In genomic region chr4:74251348-74252244, GRCm38 (mm10) we compare ENCODE assay signal across 8 mouse cellular contexts. TPM values are rescaled to one million over a fixed set of nuclear protein-coding genes. Genes with fewer than 3 reads are reported as not detected.
DNase-seq lines count a peak whose midpoint lies in the region; ATAC-seq lines count a peak whose summit lies in the region.

No protein-coding gene starts in this region.

- no peaks in the 10 kb centered on the region for H3K27me3 ChIP-seq in heart, embryonic 14.5 days (ENCODE audit: control insufficient read depth, insufficient read depth, low read length)
- H3K27me3 ChIP-seq in liver, embryonic 13.5 days: no peaks in the 10 kb centered on the region
- H3K27me3 ChIP-seq in stomach, embryonic 16.5 days (ENCODE audit: control insufficient read depth, insufficient read depth, low read length): no peaks in the 10 kb centered on the region

- under 1% methylated on average over 63 of the region's 68 CpGs for whole genome bisulfite sequencing in heart, embryonic 14.5 days
- under 1% methylated on average over 68 of the region's 68 CpGs for WGBS in liver, embryonic 13.5 days (ENCODE audit: insufficient replicate concordance)
- WGBS in stomach, embryonic 16.5 days: under 1% methylated on average over 68 of the region's 68 CpGs

- H3K36me3 ChIP-seq in heart, embryonic 14.5 days (ENCODE audit: control insufficient read depth, insufficient read depth, low read length): no peaks in the 10 kb centered on the region
- no peaks in the 10 kb centered on the region for H3K36me3 ChIP-seq in liver, embryonic 13.5 days
- H3K36me3 ChIP-seq in stomach, embryonic 16.5 days (ENCODE audit: control insufficient read depth, insufficient read depth, low read length): no peaks in the 10 kb centered on the region

- ATAC-seq in CD4-positive, CD25-positive, alpha-beta regulatory T cell, adult 4 months: peak; percentile 90
- ATAC-seq in heart, embryonic 14.5 days (ENCODE audit: insufficient number of reproducible peaks, insufficient read depth, low FRiP score, low read depth): peak; percentile 97
- peak; percentile 98 for ATAC-seq in liver, embryonic 13.5 days (ENCODE audit: low read depth)
- peak; percentile 98 for ATAC-seq in stomach, embryonic 16.5 days (ENCODE audit: insufficient read depth, low FRiP score)

- no peaks in the 10 kb centered on the region for H3K9me3 ChIP-seq in heart, embryonic 14.5 days (ENCODE audit: control insufficient read depth, low read length)
- H3K9me3 ChIP-seq in liver, embryonic 13.5 days (replicated peaks): no peaks in the 10 kb centered on the region
- no peaks in the 10 kb centered on the region for H3K9me3 ChIP-seq in stomach, embryonic 16.5 days (replicated peaks; ENCODE audit: control insufficient read depth, low read length)

- H3K27ac ChIP-seq in heart, embryonic 14.5 days (replicated peaks in 1 of 2; ENCODE audit: control insufficient read depth in 1 of 2, insufficient read depth in 1 of 2, low read depth in 2 of 2, low read length in 2 of 2): peak overlapping the region; percentile 82 to 89
- peak overlapping the region; percentile 70 for H3K27ac ChIP-seq in liver, embryonic 13.5 days
- peak overlapping the region; percentile 90 for H3K27ac ChIP-seq in stomach, embryonic 16.5 days (ENCODE audit: low read length)

- peaks cover 0 to 8% of the 10 kb centered on the region in 2 experiments; a peak in 3 of 4 replicates for H3K4me1 ChIP-seq in heart, embryonic 14.5 days (ENCODE audit: control insufficient read depth in 2 of 2, insufficient read depth in 2 of 2, low read length in 2 of 2)
- H3K4me1 ChIP-seq in liver, embryonic 13.5 days (replicated peaks): peaks cover 20% of the 10 kb centered on the region
- 0 out of 2 replicates have a peak, but pooled peaks cover 4% of the 10 kb centered on the region for H3K4me1 ChIP-seq in stomach, embryonic 16.5 days (ENCODE audit: control insufficient read depth, insufficient read depth, low read length)

- H3K4me3 ChIP-seq in heart, embryonic 14.5 days (ENCODE audit: control insufficient read depth in 1 of 2, insufficient read depth in 1 of 2, low read depth in 1 of 2, low read length in 2 of 2): peak overlapping the region; percentile 74 to 95
- H3K4me3 ChIP-seq in liver, embryonic 13.5 days (replicated peaks): peak overlapping the region; percentile 83
- peak overlapping the region; percentile 92 for H3K4me3 ChIP-seq in stomach, embryonic 16.5 days (replicated peaks; ENCODE audit: low read length)

- DNase-seq in c-Kit-negative CD71-positive TER-119-positive erythroid progenitor cells, embryonic 14.5 days (ENCODE audit: low read depth, low spot score): peak; percentile 80
- DNase-seq in fibroblast of lung, adult 2 months (ENCODE audit: low read depth): peak; percentile 88
- peak; percentile 98 for DNase-seq in kidney, postnatal 14 days
- DNase-seq in liver, embryonic 13.5 days: peak; percentile 92
- peak; percentile 94 for DNase-seq in neural tube, embryonic 10.5 days (ENCODE audit: extremely low spot score, low spot score)

- peak overlapping the region; percentile 73 for H3K4me2 ChIP-seq in heart, embryonic 14.5 days (ENCODE audit: low read length)
- H3K4me2 ChIP-seq in liver, embryonic 13.5 days: peak overlapping the region; percentile 86
- peak overlapping the region; percentile 74 for H3K4me2 ChIP-seq in stomach, embryonic 16.5 days (ENCODE audit: low read depth, low read length)

- H3K9ac ChIP-seq in heart, embryonic 14.5 days (ENCODE audit: low read length): peak overlapping the region; percentile 96
- H3K9ac ChIP-seq in liver, embryonic 13.5 days: peak overlapping the region; percentile 86
- H3K9ac ChIP-seq in stomach, embryonic 16.5 days (ENCODE audit: low read length): peak overlapping the region; percentile 92

RNA-seq across cellular contexts. Expression of gene Kdm4c, which starts 9.3 kb away (rescaled TPM):
- 10 to 100 TPM; 28.8 to 34.9 TPM for polyA plus RNA-seq in CD4-positive, CD25-positive, alpha-beta regulatory T cell, adult 4 months (2017; shearing (Covaris generic))
- 13.1 and 13.6 TPM in 2 replicates for polyA plus RNA-seq in heart, embryonic 14.5 days (2014; fragmentation: Nextera tagmentation; extraction: Ambion mirVana)
- 4.3 and 5.3 TPM in 2 replicates for polyA plus RNA-seq in liver, embryonic 13.5 days (2015; fragmentation: Nextera tagmentation; extraction: Ambion mirVana)
- 13.8 and 14.9 TPM in 2 replicates for polyA plus RNA-seq in stomach, embryonic 16.5 days (2015; fragmentation: Nextera tagmentation; extraction: Ambion mirVana)

Comparison
In these comparisons a context has a peak if more than half of its experiments do, and no peak if none do; other contexts are left out.
1. Peak in every context shown above with its lines: DNase-seq, ATAC-seq, H3K4me3 ChIP-seq and H3K27ac ChIP-seq.